Mouse (Mus musculus): ENCODE measurements around the gene Tnrc6a.

Gene Tnrc6a

DNA sequence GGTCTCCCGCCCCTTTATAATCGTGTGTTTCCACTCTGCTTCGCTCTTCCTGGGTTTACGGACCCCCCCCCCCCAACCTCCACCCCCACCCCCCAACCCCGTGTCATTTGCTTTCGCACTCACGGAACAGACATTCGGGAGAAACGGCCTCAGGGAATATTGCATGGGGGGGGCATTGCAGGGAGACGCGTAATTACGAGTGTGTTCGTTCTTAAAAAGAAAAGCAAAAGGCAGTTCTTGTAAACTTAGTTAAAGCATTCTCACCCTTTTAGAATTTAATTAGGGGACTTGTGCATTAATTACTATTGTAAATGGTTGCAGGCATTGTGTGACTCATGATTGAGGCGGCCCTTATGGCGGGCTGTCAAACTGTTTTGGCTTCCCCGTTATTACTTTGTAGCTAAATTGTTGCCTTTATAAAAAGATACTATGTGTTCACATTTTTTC is 1.1 kb downstream of the Tnrc6a start:
- in situ Hi-C loops (cut with MboI, MseI): no loop called here

DNA sequence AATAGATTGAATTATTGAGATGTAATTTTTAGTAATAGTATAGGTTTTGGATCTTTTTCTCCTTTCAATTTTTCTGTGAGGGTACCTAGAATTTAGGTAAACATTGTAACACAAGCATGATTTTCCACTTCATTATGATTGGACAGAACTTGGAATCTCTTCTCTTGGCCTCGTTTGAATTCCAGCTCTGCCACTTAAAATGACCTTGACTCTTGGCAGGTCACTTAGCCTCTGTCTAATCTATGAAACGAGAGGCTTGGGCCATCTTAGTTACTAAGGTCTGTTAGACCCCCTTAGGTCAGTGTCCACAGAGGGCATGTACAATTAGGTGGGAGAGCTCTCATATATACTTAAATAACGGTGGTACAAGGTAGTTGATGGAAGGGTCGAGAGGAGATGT is 2.4 kb downstream of the Tnrc6a start:
- in situ Hi-C loops (cut with MboI, MseI): no loop called here

DNA sequence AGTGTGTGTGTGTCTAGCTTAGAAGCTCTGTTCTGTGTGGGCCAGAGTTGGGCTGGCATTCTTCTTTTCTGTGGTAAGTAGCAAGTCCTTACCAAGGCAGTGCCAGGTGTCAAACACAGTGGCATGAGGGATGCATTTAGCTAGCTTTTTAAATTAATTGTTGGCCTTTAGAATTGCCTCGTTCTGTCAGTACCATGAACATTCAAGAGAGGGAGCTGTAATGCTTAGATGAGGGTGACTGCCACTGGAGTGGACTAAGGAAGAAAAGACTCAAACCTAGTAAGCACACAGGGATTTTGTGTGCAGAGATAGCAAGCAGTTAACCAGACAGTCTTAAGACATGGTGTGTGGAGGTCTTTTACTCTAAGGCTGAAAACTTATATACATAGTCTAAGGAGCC is 3.6 kb downstream of the Tnrc6a start:
- in situ Hi-C loops (cut with MboI, MseI): no loop called here

DNA sequence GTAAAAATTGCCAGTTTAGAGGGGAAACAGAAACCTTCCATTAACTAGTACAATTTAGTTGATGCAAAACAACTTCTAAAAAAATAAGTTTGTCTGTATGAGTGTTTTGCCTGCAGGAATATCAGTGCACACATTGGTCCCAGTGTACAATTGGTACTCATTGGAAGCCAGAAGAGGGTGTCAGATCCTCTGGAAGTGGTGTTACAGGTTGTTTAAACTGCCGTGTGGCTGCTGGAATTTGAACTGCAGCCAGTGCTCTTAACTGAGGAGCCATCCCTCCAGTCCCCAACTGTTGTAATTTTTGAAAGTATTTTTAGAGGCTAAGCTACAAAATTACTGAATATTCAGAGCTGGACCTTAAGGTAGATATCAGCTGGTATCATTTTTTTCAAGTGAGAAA is 4.3 kb downstream of the Tnrc6a start:
- in situ Hi-C loops (cut with MboI, MseI): no loop called here

DNA sequence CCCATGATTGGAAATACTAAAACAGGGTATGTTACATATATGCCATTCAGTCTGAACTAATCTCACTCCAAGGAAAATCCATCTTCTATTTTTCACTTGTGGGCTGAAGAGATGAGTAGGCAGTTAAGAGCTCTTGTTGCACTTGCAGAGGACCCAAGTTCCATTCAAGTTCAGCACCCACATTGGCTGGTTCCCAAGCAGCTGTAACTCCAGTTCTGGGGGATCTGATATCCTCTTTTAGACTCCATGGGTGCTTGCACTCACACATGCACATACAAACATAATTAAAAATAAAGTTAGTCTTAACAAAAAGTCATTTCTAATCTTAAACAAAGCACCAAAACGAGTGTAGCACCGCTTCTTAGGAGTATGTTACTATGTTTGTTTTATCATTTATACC is 5.4 kb downstream of the Tnrc6a start:
- in situ Hi-C loops (cut with MboI, MseI): no loop called here

DNA sequence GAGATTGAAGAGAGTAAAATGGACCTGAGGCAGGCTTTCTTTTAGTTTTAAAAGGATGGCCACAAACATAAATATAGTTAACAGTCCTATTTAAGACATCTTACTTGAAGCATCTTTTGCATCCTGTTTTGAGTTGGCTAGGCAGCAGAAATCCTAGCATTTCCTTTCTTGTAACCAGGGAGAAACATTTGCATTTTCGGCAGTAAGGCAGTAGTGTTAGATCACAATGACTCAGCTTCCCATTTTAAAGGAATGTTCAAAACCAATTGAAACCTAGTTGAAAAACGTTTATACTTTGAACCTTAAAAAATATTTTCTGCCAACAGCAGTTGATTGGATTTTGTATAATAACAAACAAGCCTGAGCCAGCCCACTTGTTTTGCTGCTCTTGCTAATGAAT is 6.5 kb downstream of the Tnrc6a start:
- in situ Hi-C loops (cut with MboI, MseI): no loop called here

DNA sequence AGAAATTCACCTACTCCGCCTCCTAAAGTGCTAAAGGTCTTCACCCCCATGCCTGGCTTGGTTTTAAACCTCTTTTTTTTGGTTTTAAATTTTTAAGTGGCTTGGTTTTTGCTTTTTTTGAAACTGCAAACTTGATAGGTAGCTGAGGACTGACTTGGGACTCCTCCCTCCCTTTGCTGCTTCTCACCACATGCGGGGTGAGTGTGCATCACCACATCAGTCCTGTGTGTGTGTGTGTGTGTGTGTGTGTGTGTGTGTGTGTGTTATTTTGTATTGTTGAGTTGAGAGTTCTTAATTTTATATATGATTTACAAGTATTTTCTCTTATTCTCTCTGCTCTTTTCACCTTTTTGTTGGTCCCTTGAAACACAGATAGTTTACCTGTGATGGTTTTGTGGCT is 8.7 kb downstream of the Tnrc6a start:
- in situ Hi-C loops (cut with MboI, MseI): no loop called here

DNA sequence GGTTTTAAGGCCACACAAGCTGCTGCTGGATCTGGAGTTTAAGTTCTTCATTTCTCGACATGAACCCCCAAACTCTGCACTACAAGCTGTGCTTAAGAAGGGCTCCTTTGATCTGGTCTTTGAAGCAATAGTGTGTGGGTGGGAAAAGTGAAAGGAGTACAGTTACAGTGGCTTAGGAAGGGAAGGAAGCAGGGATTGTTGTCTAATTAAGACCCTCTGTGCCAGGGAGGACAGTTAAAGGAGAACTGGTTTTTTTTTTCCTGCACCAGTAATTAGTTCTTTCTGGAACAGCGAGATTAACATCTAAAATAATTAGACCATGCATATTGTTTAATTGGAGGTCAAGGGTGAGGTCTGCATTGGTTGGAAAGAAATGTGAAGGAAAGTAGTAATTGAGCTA is 11.2 kb downstream of the Tnrc6a start:
- in situ Hi-C loops (cut with MboI, MseI): no loop called here

DNA sequence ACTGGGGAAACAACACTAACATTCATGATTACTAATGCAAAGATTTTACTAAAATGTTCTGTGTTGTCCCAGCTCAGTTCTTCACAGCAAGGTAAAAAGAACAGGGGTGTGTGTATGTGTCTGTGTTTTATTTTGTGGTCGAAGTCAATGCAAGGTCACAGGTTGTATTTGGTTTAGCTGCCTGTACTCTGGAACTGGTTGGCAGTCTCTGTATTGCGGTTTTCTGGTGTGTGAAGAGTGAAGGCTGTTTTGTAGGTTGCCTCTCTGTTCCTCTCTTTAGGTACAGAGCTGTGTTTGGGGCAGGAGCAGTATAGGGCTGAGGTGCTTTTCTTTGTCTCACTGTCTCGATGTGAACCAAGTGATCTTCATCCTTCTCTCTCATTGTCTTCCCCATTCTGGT is 12.0 kb downstream of the Tnrc6a start:
- in situ Hi-C loops (cut with MboI, MseI): no loop called here

DNA sequence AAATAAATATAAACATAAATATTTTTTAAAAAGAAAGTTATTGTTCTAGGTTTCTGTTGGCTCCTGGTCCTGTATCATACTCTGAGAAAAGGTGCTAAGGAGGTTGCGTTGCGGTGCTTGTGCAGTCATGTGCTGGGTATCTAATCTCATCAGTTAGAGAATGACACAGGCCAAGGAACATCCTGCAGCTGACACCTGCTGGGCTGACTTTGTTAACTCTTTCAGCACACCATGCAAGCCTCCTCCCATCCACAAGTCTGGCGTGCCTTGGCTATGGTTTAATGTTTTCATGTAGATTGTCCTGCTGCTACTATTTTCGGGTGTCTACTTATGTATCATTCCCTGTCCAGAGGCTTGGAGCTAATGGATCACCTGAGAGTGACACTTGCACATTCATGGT is 14.3 kb downstream of the Tnrc6a start:
- in situ Hi-C loops (cut with MboI, MseI): no loop called here

DNA sequence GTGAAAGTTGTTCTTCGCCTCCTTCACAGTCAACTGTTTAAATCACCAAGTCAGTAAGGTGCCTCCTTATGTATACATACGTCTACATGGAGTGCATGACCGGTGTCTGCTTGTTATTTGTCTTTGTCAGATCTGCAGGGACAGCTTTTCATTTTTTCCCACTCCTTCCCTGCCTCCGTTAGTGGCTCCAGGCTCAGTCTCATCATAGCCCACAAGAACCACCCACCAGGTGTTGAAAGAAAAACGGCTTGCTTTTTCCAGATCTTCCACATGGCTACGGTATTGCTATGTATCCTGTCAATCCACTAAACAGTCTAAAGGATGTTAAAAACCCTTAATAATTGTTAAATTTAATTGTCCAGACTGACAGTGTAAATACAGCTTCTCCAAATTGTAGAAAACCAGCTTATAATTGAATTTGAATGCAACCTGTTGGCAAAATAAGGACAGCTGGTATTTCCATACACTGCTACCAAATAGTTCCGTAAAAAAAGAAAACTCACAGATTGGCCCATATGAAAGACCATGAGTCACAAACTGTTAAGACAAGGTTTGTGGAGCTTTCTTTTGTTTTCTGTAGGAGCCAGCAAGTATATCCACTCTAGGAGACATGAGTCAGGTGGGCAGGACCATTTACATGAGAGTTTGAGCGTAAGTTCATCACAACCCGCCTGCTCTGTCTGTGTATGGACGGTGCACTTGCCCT is 22.6 kb downstream of the Tnrc6a start:
- in situ Hi-C loops (cut with MboI, MseI): no loop called here

DNA sequence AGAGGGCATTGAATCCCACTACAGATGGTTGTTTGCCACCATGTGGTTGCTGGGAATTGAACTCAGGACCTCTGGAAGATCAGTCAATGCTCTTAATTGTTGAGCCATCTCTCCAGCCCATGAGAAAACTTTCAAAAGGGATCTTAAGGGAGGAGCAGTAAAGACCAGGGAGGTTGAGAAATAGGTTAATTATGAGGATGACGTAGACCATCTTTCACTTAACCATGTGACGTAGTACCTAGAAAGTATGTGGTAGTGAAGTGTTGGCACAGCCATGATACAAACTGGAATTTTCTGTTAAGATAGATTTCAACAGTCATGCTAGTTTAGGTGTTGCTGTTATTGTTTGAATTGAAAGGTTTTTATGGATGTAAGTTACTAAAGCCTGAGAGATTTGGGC is 24.1 kb downstream of the Tnrc6a start:
- in situ Hi-C loops (cut with MboI, MseI): no loop called here

DNA sequence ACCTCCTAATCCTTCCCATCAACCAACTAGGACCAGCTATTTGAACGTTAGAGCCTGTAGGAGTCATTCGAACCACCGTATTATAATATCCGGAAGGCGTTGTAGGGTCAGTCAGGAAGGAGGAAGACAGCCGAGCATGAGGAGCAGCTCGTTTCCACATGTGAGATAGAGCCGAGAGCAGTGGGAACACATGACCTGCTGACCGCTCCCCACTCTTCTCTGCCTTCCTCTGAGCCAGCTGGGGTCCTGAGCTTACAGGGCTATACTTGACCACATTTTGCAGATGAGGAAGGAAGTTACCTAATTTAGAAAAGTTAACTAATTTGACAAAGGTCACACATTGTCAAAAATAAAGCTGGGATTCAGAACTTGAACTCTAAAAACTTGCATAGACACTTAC is 25.2 kb downstream of the Tnrc6a start:
- in situ Hi-C loops (cut with MboI, MseI): no loop called here

DNA sequence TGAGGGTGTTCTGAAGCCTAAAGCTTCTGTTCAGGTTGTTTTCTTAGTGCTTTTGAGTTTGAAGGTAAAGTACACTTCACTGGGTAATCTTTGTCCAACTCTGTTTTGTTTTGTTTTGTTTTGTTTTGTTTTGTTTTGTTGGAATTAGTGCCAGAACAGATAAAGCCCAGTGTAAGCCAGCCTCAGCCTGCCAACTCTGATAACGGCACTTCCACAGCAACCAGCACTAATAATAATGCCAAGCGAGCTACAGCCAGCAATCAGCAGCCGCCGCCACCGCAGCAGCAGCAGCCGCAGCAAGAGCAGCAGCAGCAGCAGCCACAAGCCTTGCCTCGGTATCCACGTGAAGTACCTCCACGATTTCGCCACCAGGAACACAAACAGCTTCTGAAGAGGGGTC is 38.7 kb downstream of the Tnrc6a start:
- in situ Hi-C loops (cut with MboI, MseI): no loop called here

DNA sequence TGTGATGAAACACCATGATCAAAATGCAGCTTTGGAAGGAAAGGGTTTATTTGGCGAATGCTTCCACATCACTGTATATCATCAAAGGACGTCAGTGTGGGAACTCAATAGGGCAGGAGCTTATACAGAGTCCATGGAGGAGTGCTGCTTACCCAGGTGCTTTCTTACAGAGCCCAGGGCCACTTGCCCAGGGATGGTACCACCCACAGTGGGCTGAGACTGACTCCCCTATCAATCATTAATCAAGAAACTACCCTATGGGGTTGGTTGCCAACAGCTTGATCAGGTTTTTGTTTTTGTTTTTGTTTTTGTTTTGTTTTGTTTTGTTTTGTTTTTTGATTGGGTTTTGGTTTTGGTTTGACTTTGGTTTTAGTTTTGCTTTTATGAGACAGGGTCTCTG is 43.8 kb downstream of the Tnrc6a start:
- in situ Hi-C loops (cut with MboI, MseI): no loop called here

DNA sequence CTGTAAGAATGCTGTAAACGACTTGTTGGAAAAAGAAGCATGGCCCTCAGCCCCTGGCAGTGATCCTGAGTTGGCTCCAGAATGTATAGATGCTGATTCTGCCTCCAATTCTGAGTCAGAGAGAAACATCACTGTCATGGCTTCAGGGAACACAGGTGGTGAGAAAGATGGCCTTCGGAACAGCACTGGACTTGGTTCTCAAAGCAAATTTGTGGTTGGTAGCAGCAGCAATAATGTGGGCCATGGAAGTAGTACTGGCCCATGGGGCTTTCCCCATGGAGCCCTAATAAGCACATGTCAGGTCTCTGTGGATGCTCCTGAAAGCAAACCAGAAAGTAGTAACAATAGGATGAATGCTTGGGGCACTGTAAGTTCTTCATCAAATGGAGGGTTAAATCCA is 45.9 kb downstream of the Tnrc6a start:
- in situ Hi-C loops (cut with MboI, MseI): no loop called here

DNA sequence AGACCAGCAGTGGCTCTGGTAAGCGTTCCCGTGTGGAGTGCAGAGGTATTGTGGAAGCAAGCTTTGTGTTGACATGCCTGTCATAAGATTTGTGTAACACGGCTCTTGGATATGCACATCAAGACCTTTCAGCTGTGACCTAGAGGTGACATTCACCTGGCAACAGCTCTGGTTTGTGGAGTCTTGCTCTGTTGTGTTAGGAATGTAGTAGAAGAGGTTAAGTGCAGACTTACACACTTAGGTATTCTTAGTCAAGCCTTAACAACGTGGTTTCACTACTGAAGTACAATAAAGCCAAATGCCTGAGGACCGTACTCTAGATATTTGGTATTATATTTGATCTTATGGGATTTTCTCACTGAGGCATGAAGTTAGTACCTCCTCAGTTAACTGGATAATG is 48.4 kb downstream of the Tnrc6a start:
- in situ Hi-C loops (cut with MboI, MseI): no loop called here

DNA sequence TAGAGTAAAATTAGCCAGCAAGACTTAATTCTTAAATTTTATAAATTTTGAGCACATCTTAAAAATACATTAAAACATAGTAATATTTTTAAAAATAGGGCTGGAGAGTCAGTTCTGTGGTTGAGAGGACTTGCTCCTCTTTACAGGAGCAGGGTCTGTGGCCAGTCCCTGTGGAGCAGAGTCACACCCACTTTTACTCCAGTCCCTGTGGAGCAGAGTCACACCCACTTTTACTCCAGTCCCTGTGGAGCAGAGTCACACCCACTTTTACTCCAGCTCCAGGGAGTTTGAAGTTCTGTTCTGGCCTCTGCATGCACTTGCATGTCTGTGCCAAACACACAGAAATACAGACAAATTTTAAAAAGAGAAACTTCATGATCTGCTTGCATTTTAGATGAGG is 53.5 kb downstream of the Tnrc6a start:
- in situ Hi-C loops (cut with MboI, MseI): no loop called here

DNA sequence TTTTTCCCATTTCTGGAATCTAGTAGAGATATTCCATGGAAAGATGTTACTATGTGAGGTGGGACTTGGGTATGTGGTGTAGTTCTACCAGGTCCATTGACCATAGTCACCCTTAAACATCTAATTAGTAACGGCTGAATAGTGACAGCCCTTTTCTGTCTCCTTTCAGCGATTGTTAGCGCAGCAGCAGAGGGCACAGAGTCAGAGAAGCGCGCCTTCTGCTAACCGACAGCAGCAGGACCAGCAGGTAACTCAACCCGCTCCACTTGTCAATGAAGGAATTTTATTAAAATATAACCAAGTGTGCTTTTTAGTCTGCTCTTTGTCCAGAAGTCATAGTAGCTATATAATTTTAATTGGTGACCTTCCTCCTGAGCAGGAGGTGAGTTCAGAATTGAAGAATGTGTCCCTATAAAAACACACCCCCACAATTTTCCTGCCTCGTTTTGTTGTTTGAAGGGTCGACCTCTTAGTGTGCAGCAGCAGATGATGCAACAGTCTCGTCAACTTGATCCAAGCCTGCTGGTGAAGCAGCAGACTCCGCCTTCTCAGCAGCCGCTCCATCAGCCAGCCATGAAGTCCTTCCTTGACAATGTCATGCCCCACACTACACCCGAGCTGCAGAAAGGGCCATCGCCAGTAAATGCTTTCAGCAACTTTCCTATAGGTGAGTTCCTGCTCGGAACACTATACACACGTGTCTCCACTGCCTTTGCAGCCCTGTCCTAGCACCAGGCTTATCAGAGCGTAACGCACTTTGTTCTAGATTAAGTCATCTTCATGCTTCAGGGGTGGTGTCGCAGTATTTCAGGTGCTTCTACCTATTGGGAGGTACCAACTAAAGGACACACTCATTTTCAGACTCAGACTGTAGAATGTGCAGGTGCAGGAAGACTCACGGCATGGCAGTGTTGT is 58.4 kb downstream of the Tnrc6a start:
- in situ Hi-C loops (cut with MboI, MseI): no loop called here

DNA sequence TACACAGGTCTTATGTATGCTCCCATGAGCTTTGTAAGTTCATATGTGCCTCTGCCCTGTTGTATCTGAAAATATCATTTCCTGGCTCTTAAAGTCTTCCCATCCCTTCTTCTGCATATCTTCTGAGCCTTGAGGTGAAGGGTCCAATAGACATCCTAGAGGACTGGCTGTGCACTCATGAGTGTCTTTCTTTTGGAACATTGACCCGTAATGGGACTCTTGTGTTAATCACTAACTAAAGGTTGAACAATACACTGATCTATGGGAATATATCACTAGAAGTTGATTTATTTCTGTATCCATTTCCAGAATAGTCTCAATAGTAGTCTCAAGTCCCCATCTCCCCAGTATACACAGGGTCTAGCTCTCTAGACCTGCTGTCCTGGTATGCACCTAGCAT is 61.2 kb downstream of the Tnrc6a start:
- in situ Hi-C loops (cut with MboI, MseI): no loop called here

DNA sequence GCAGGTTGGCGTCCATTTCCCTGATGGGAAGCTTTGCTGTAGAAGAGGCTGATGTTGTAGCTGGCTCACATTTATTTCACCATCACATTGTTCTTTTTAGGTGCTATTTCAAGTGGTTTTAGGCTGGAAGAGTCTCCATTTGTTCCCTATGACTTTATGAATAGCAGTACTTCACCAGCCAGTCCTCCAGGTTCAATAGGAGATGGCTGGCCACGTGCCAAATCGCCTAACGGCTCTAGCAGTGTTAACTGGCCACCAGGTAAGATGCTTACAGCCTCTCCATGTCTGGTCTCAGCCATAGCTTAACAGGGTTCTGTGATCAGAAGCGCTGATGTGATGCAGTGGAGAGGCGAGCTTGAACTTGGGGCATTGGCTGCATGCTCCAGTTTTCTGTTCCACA is 62.8 kb downstream of the Tnrc6a start:
- in situ Hi-C loops (cut with MboI, MseI): no loop called here

DNA sequence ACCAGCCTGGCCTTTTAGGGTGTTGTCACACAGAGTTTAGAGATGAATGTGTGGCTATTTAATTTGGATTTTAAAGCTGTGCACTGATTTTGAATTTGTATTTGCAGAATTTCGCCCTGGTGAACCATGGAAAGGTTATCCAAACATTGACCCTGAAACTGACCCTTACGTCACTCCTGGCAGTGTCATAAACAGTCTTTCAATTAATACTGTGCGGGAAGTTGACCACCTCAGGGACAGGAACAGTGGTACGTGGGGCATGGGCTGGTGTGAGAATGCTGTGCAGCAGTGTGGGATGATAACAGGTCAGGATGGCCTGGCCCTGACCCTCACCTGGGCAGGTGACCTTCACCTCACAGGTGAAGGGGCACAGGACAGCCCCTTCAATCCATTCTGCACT is 63.6 kb downstream of the Tnrc6a start:
- in situ Hi-C loops (cut with MboI, MseI): no loop called here

DNA sequence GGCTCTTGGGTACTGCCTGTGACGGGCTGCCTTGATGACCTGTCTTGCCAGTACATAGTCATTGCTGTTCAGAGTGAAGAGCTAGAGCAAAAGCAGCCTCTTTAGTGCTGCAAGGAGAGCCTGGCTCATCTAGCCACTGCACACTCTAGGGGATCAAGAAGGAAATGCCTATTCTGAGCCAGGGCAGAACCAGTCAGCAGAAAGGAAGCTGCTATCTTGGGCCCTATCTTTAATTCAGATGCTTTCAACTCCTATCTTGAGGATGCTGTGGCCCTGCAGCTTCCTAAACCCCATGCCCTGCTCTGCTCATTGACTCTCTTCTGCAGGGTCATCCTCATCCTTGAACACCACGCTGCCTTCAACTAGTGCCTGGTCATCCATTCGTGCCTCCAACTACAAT is 64.8 kb downstream of the Tnrc6a start:
- in situ Hi-C loops (cut with MboI, MseI): no loop called here
